Mouse (Mus musculus) testis, adult 2 months (tissue): Measurements from ENCODE around the gene 2810408A11Rik. TPM values are rescaled to one million over a fixed set of nuclear protein-coding genes. Genes with fewer than 3 reads are reported as not detected.

ENCODE experiments used
- H3K27ac ChIP-seq: fragments of 200-500 bp; 2 replicates; pipeline ENCODE4 v1.5.1; 2012; ENCODE audit warnings: low read depth, low read length; ENCODE audit not compliant: control insufficient read depth, insufficient read depth
- H3K27me3 ChIP-seq: fragments of 200-500 bp; 2 replicates; pipeline ENCODE4 v1.6.1; 2012; ENCODE audit warnings: mild to moderate bottlenecking, low read length, moderate library complexity; ENCODE audit not compliant: control insufficient read depth, insufficient read depth
- H3K36me3 ChIP-seq: fragments of 200-500 bp; 2 replicates; pipeline ENCODE4 v1.6.1; 2012; ENCODE audit warnings: mild to moderate bottlenecking, low read length; ENCODE audit not compliant: control insufficient read depth, insufficient read depth
- H3K4me1 ChIP-seq: fragments of 200-500 bp; 2 replicates; pipeline ENCODE4 v1.6.1; 2012; ENCODE audit warnings: low read length; ENCODE audit not compliant: control insufficient read depth, insufficient read depth
- H3K4me3 ChIP-seq: fragments of 200-500 bp; 2 replicates; pipeline ENCODE4 v1.5.1; 2012; ENCODE audit warnings: low read depth, mild to moderate bottlenecking, low read length, moderate library complexity, mixed read lengths; ENCODE audit not compliant: control insufficient read depth
- CTCF ChIP-seq: fragments of 200-500 bp; IDR thresholded peaks from 2 replicates; pipeline ENCODE4 v1.5.1; 2012; ENCODE audit warnings: low read depth, mild to moderate bottlenecking, inconsistent platforms, low read length, moderate library complexity; ENCODE audit not compliant: control insufficient read depth, insufficient read depth, insufficient replicate concordance
- POLR2A ChIP-seq: fragments of 200-500 bp; IDR thresholded peaks from 2 replicates; pipeline ENCODE4 v1.6.1; 2012; ENCODE audit warnings: low read depth, mild to moderate bottlenecking, inconsistent platforms, low read length, moderate library complexity; ENCODE audit not compliant: control insufficient read depth
- polyA plus RNA-seq: library from polyadenylated mRNA; depleted of rRNA; stranded (reverse); fragments of >200 nt; gene quantifications from 2 replicates; pipeline ENCODE4 v1.2.3, GENCODE M21; 2012

2810408A11Rik gene
- polyA plus RNA-seq, 1 experiment, result 125 TPM

GRCm38 (mm10) chr11:69940962-69941361 is 40.2 kb upstream of the 2810408A11Rik start:
- no peak overlapping the region for H3K4me3 ChIP-seq
- peaks cover 5% of the 10 kb centered on the region for H3K36me3 ChIP-seq
- no peak for TF ChIP-seq CTCF
- no peak for TF ChIP-seq POLR2A
- no peaks in the 10 kb centered on the region for H3K27me3 ChIP-seq
- H3K27ac ChIP-seq, result no peak overlapping the region
- H3K4me1 ChIP-seq, result peaks cover 6% of the 10 kb centered on the region

- Histone ChIP-seq H3K36me3 (peaks cover 5% of the 10 kb centered on the region), H3K27me3 (no peaks in the 10 kb centered on the region), H3K4me3 (no peak overlapping the region), H3K27ac (no peak overlapping the region), H3K4me1 (peaks cover 6% of the 10 kb centered on the region)
- TF ChIP-seq CTCF, result no peak
- no peak for TF ChIP-seq POLR2A
Measured at GRCm38 (mm10) chr11:69939731-69940130, 38.9 kb upstream of the 2810408A11Rik start.

- H3K36me3 ChIP-seq, result peaks cover 5% of the 10 kb centered on the region
- no peak for TF ChIP-seq CTCF
- no peak for TF ChIP-seq POLR2A
- H3K4me1 ChIP-seq, result peaks cover 8% of the 10 kb centered on the region
- no peak overlapping the region for H3K27ac ChIP-seq
- no peaks in the 10 kb centered on the region for H3K27me3 ChIP-seq
- no peak overlapping the region for H3K4me3 ChIP-seq
Measured at GRCm38 (mm10) chr11:69939181-69939580, 38.4 kb upstream of the 2810408A11Rik start.

GRCm38 (mm10) chr11:69938401-69938979 is 37.7 kb upstream of the 2810408A11Rik start:
- no peak overlapping the region for H3K27ac ChIP-seq
- no peaks in the 10 kb centered on the region for H3K27me3 ChIP-seq
- TF ChIP-seq CTCF, result no peak
- H3K4me3 ChIP-seq, result no peak overlapping the region
- H3K4me1 ChIP-seq, result peaks cover 8% of the 10 kb centered on the region
- peaks cover 5% of the 10 kb centered on the region for H3K36me3 ChIP-seq

GRCm38 (mm10) chr11:69937834-69938233 is 37.0 kb upstream of the 2810408A11Rik start:
- Histone ChIP-seq H3K4me1 (peaks cover 8% of the 10 kb centered on the region), H3K36me3 (peaks cover 5% of the 10 kb centered on the region), H3K27ac (no peak overlapping the region), H3K4me3 (no peak overlapping the region), H3K27me3 (no peaks in the 10 kb centered on the region)
- no peak for TF ChIP-seq POLR2A
- no peak for TF ChIP-seq CTCF

GRCm38 (mm10) chr11:69937385-69937784 is 36.6 kb upstream of the 2810408A11Rik start:
- no peaks in the 10 kb centered on the region for H3K27me3 ChIP-seq
- H3K4me1 ChIP-seq, result peaks cover 8% of the 10 kb centered on the region
- H3K27ac ChIP-seq, result no peak overlapping the region

GRCm38 (mm10) chr11:69936714-69937347 is 36.0 kb upstream of the 2810408A11Rik start:
- Histone ChIP-seq H3K4me1 (peaks cover 8% of the 10 kb centered on the region), H3K27me3 (no peaks in the 10 kb centered on the region), H3K4me3 (peak overlapping the region; percentile 91), H3K27ac (peak overlapping the region; percentile 91), H3K36me3 (peaks cover 5% of the 10 kb centered on the region)
- TF ChIP-seq CTCF (no peak), POLR2A (no peak)

More at GRCm38 (mm10) chr11:69937385-69937784, 36.6 kb upstream of the 2810408A11Rik start:
- peaks cover 5% of the 10 kb centered on the region for H3K36me3 ChIP-seq
- TF ChIP-seq CTCF (no peak), POLR2A (no peak)
- peak overlapping the region; percentile 91 for H3K4me3 ChIP-seq
